Mouse (Mus musculus) heart, adult 11 months (tissue): Measurements from ENCODE around the gene Gm20662.
"Not testable (repeated sequence)": the region's sequence is repeated elsewhere in the genome, so short reads cannot be mapped to it uniquely, and the experiment has no call there.

Experiments used
- DNase-seq: peaks from one replicate; pipeline ENCODE4 v3.0.0; 2022

The Gm20662 gene

GRCm38 (mm10) chr9:108013577-108013976 lies 17.4 kb downstream of the Gm20662 start:
- DNase-seq, result not testable (repeated sequence)

- DNase-seq, result no peak
These were observed 21.0 kb downstream of the Gm20662 start for GRCm38 (mm10) chr9:108017127-108017526.

DNA sequence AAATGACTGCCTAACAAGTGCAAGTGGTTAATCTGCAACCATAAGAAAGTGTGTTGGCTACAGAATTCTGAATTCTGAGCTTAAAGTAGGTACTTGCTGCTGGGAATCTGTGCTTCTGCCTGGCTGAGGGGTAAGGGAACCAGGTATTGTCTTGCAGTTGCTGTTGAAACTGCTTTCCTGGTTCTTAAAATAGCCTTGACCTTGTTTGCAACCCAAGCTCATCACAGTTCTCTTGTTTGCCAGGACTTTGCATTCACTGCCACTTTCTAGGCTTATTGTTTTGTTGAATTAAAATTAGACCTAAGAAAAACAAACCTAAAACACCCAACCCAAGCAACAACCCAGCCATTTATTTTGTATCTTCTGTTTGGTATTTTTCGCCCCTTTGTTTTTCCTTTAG lies 24.6 kb downstream of the Gm20662 start:
- no peak for DNase-seq

DNA sequence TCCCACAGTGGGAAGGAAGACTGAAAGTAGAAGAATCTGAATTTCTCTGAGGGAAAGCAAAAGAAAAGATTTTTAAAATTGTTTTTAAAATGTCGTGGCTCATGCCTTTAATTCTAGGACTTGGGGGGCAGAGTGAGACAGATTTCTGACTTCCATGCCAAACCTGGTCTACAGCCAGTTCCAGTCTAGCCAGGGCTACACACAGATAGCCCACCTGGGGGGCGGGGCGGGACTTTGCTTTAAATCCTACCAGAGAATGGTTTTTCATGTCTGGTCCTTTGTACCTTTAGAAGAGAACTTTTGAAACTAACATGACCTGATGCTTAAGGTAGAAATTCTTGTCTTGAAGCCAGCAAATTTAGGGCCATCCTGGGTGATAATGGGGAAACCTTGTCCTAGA lies 27.1 kb downstream of the Gm20662 start:
- DNase-seq, result no peak

DNA sequence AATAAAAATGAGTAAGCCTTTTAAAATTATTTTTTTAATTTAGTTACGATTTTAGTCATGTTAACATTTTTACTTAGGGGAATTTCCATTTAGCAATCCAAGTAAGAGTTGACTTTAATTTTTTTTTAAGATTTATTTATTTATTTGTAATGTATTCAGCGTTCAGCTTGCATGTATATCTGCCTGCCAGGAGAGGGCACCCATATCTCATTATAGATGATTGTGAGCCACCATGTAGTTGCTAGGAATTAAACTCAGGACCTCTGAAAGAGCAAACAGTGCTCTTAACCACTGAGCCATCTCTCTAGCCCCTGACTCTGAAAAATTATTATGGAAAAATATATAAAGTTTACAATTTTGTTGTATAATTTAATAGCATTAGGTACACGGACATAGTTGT lies 30.4 kb downstream of the Gm20662 start:
- DNase-seq, result no peak

GRCm38 (mm10) chr9:108027867-108028266 lies 31.7 kb downstream of the Gm20662 start:
- no peak for DNase-seq

DNA sequence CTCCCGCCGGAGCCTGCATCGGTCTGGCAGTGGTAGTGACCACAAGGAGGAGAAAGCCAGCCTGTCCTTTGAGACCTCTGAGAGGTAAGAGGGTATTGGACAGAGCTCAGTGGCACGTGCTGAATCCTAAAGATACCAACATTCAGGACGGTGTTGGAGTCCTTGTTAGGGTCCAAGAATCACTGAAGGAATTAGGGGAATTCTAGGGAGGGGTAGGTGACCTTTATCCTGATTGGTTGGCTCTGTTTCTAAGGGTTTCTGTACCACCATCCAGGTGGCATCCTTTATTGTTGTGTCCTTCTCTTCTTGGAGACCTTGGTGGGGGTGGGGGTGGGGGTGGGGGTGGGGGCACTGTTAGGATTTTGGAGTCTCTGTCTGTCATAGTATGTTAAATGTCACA lies 36.0 kb downstream of the Gm20662 start:
- no peak for DNase-seq

- no peak for DNase-seq
These were observed 39.4 kb downstream of the Gm20662 start for GRCm38 (mm10) chr9:108035331-108036156.

GRCm38 (mm10) chr9:108044751-108045492 lies 48.8 kb downstream of the Gm20662 start:
- peak; percentile 92 for DNase-seq

- peak; percentile 91 for DNase-seq
These were observed 50.4 kb downstream of the Gm20662 start for GRCm38 (mm10) chr9:108046582-108046981.

DNA sequence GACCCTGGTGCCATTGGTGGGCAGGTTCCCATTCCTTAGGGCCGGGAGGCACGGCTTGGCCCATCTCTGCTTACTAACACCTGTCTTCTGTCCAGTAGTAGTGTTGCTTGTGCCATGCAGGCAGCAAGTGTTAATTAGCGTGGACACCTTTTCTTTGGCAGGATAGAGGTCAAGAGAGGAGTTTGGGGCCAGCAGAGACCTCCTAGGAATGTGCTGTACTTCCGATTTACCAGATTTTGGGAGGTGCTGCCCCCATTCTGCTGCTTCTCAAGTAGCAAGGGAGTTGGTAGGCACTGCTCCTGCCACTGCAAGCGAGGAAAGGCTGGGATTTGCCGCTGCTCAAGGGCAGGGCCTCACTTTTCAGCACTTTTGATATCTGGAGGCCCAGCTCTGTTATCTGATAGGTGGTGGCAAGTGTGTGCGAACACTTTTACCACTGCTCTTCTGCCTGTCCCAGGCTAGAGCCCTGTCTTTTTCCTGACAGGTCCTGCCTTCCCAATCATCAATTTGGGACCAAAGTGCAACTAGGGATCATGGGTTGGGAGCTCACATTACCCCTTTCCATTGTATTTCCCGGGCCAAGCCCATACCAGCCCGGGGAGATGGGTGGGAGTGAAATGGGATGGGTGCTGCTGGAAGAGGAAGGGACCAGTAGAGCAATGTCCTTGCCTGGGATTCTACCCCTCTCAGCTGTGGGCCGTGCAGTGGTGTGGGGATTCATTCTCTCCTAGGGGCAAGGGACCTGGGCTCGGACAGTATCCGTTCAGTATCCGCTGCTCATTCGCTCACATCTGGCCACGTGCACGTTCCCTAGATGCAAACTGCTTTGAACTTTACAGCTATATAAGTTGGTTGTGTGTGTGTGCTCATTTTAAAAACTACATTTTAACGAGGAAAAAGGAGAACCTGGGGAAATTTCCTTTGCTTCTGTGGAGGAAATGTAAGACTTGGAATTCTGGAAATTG lies 51.7 kb downstream of the Gm20662 start:
- DNase-seq, result peak; percentile 94

- no peak for DNase-seq
These were observed 52.4 kb downstream of the Gm20662 start for GRCm38 (mm10) chr9:108048566-108048955.

- DNase-seq, result peak; percentile 100
These were observed 52.9 kb downstream of the Gm20662 start, which contains the start of gene Gmppb for GRCm38 (mm10) chr9:108049016-108049455. Gene Gmppb, plus strand, starts transcription at chr9:108049242.

GRCm38 (mm10) chr9:108049561-108050251 lies 53.6 kb downstream of the Gm20662 start:
- no peak for DNase-seq

GRCm38 (mm10) chr9:108051184-108051930 lies 55.2 kb downstream of the Gm20662 start:
- peak; percentile 92 for DNase-seq

- peak; percentile 93 for DNase-seq
These were observed 55.7 kb downstream of the Gm20662 start for GRCm38 (mm10) chr9:108051931-108052220.

GRCm38 (mm10) chr9:108052411-108052810 lies 56.3 kb downstream of the Gm20662 start:
- no peak for DNase-seq

DNA sequence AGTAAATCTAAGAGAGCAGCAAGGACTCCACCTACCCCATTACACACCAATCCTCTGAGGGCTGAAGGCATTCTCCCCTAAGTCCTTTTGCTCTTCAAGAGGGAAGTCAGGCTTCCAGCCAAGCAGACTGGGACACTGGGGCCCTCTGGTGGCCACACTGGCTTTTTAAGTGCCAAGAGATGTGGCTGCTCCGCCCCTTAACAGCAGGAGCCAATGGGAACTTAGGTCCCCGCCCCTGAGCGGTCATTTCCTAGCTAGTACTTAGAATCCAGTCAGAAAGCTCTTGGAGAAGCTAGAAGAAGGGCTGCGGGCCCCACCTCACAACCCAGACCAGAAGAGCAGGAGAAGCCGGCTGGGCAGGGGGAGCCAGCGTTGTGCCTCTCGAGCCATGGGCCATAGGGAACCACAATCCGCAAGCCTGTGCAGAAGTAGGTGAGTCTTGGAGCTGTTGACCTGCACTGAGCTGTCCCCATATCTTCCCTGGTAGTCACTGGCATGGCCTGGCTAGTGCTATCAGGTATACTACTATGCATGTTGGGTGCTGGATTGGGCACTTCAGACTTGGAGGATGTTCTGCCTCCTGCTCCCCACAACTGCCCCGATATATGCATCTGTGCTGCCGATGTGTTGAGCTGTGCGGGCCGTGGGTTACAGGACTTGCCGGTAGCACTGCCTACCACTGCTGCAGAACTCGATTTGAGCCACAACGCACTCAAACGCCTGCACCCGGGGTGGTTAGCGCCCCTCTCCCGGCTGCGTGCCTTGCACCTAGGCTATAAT lies 56.9 kb downstream of the Gm20662 start, which contains the start of gene Amigo3:
Gene Amigo3 (plus strand): TSS at position 275 of the 780 bp plus-strand sequence.
- peak; percentile 99 for DNase-seq

DNA sequence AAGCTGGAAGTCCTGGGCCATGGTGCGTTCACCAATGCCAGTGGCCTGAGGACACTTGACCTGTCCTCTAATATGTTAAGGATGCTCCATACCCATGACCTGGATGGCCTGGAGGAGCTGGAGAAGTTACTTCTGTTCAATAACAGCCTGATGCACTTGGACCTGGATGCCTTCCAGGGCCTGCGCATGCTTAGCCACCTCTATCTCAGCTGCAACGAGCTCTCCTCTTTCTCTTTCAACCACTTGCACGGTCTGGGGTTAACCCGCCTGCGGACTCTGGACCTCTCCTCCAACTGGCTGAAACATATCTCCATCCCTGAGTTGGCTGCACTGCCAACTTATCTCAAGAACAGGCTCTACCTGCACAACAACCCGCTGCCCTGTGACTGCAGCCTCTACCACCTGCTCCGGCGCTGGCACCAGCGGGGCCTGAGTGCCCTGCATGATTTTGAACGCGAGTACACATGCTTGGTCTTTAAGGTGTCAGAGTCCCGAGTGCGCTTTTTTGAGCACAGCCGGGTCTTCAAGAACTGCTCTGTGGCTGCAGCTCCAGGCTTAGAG lies 57.6 kb downstream of the Gm20662 start:
- DNase-seq, result peak; percentile 95

- peak; percentile 93 for DNase-seq
These were observed 58.3 kb downstream of the Gm20662 start for GRCm38 (mm10) chr9:108054331-108055040.
